Mouse (Mus musculus) lung, postnatal 0 days (tissue): ENCODE data around the gene Pibf1.

Source experiments
- CTCF ChIP-seq: IDR thresholded peaks from 2 replicates; pipeline ENCODE4 v1.5.1; 2016; ENCODE audit warnings: antibody characterized with exemption, mild to moderate bottlenecking
- EP300 ChIP-seq: IDR thresholded peaks from 2 replicates; pipeline ENCODE4 v1.6.1; 2016; ENCODE audit warnings: antibody characterized with exemption, mild to moderate bottlenecking, control low read depth

DNA sequence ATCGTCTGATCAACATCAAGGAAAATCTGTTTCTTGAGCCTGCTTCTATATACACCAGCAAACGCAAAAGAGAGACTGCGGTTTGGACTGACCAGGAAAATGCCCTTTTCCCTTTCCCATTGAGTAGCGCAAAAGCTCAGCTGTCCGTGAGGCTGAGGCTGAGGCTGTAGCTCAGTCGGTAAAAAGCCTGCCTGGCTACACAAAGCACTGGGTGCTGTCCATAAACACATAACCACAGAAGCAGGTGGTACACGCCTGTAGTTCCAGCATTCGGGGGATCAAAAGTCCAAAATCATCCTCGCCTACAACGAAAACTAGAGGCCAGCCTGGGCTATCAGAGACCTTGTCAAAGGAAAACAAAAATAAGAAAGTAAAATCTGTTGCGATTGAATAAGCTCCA is 141.3 kb downstream of the Pibf1 start:
- TF ChIP-seq EP300, result no peak
- no peak for TF ChIP-seq CTCF
